Mouse (Mus musculus): Measurements from ENCODE around the gene Prss43.
A peak's percentile ranks its signal among the peaks of the same experiment; 100 is the strongest.
"Not testable (repeated sequence)": the region's sequence is repeated elsewhere in the genome, so short reads cannot be mapped to it uniquely, and the experiment has no call there.

Prss43 gene

DNA sequence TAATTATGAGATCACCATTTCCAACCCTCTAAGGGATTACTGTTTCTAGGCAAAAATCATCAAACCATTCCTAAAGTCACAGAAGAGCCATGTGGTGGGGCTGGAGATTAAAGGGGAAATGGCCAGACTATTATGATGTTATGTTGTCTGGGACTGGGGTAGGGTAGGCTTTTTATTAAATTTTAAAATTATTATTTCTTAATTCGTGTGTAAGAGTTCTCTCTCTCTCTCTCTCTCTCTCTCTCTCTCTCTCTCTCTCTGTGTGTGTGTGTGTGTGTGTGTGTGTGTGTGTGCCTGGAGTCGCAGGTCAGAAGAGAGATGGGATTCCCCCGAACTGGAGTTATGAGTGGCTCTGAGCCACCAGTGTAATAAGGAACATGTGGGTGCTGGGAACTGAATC lies at the start of gene Prss43:
TSS of gene Prss43 (plus strand) at position 301 of the 400 bp plus-strand sequence.
- no peak for DNase-seq (ENCODE audit: low spot score)

DNA sequence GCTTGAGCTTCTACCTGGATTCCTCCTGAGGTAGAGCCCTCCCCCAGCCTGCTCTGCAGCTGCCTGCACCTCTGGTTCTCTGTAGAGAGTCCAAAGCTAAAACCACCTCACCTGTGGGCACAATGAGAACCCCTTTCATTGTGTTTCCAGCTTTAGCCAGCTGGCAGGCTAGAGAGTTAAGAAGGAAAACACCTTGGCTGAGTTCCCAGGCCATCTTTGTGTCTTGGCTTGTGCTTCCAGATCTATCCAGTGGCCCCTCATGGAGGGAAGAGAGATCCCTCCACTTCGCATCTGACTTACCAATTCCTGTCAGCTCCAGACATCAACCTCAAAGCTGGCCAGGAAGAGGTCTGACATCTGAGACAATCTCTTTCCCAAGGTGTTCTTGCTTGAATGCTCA lies 48.4 kb upstream of the Prss43 start:
- DNase-seq (ENCODE audit: low spot score) = no peak

DNA sequence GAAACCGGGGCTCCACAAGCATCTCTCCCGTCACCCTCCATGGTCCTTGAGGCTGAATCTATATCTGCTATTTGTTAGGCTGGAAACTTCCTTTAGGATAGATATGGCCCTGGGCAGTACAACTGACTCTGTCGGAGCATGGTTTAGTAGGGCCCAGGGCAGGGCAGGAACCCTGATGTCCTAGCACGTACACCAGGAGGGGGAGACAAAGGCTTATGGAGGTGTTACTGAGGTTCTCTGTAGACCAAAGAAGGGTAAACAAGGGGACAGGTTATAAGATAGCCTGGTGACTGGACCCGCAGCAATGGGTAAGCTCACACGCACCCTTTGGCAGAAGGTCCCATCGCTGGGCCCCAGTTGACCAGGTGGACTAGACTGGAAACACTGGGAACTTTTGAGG lies 47.9 kb upstream of the Prss43 start:
- DNase-seq (ENCODE audit: low spot score) = no peak

DNA sequence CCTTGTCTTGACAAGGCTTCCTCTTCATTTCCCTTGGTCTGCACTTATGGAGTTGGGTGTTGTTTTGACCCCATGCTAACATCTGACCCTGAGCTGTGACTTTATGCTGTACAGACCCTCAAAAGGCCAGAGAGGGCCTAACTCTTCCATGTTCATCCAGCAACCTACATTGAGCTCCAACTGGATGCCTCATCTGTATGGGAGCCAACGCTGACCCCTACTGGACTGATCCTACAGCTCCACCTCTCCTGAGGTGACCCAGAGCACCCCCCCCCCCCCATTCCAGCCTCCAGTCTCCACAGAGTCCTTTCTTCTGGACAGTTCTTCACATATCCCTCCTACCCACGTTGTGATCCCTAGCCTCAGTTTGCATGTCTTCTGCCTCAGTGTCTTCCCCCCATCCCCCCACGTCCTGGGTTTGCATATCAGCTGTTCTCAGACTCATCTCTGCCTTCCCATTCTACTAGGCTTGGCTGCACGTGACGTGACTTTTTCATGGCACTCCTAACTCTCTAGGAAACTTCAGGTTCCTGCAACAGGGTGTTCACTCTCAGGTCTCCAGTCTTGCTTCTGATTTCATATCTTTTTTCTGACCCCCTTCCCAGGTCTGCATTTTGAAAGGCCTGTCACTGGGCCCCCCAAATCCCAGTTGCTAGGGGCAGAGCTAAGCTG lies 47.1 kb upstream of the Prss43 start:
- no peak for DNase-seq (ENCODE audit: low spot score)

DNA sequence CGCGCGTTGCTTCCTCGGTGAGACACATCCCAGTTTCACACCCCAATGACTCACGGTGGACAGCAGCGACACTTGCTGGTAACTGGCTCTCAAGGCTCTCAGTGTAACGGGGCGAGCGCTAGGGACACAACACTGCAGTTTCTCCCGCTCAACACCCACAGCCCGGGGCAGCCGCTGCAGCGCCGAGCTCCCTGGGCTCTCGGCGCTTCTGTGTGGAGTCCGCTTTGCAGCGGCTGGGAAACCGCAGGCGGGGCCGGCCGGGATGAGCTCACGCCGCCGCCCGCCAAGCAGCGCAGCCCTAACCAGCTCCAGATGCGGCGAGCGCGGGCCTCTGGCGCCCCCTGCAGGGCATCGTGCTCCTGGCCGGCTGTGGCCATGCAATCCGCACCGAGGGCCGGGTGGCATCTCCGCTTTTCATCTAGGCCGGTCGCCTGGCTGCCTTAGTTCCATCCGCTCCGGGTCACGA lies 45.2 kb upstream of the Prss43 start:
- peak; percentile 79 for DNase-seq (ENCODE audit: low spot score)

DNA sequence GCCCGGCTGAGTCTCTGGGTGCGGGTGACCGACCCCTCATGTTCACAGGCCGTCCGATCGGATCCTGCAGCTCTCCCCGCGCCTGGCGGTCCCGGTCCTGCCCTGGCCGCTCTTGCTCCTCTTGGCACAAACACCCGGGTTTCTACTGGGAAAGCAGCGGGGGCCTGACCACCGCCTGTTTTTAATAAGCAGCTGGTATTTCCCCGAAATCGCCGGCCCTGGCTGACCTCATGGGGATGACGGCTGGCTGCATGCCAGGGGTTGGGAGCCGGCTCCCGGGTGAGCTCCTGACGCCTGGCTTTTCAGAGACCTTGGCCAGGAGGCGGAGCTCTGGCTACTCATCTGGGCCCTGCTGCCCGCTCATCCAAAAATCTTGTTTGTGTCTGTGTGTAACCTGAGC lies 44.8 kb upstream of the Prss43 start:
- DNase-seq (ENCODE audit: low spot score) = peak; percentile 53

DNA sequence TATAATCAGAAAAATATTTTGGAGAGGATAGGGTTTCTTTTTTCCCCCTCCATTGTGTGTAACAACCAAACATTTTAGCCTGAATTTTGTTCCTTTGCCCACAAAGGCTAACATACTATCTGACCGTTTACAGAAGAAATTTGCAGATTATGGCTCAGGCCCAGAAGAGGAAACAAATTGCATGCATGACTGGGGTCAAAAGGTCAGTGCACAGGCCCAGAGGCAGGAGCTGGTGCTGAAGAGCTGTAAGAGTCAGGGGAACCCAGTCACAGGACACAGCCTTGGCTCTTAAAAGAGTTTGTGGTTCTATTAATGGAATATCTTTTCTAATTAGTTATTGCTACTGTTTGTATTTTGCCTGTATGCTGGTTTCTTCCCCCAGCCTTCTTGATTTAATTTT lies 42.9 kb upstream of the Prss43 start:
- DNase-seq (ENCODE audit: low spot score) = no peak

DNA sequence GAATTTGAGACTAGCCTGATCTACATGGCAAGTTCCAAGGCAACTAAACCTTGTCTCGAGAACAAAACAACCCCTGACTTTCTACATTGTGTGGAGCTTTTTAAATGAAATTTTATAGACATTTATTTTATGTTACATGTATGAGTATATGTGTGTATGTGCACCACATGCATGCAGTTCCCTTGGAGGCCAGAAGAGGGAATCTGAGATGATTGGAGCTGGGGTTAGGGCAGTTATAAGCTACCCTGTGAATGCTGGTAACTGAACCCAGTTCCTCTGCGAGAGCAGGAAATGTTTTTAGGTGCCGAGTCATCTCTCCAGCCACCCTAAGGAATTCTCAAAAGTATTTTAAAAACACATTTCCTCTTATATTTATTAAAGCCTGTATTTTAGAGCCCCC lies 38.3 kb upstream of the Prss43 start:
- no peak for DNase-seq (ENCODE audit: low spot score)

DNA sequence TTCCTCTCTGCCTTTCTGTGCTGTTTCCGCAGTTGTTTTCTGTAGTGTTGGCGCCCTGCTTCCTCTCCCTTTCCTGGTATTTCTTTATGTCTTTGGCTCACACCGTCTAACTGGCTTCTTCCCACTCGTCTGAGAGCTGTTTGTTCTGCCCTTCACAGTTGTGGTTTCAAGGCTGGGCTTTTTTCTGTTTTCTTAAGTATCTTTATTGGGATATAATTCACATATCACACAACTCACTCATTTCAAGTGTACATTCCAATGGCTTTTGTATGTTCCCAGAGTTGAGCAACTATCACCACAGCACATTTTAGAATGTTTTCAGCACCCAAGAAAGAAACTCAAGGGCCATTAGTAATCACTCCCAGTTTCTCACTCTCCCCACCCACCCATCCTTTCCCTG lies 36.0 kb upstream of the Prss43 start:
- no peak for DNase-seq (ENCODE audit: low spot score)

DNA sequence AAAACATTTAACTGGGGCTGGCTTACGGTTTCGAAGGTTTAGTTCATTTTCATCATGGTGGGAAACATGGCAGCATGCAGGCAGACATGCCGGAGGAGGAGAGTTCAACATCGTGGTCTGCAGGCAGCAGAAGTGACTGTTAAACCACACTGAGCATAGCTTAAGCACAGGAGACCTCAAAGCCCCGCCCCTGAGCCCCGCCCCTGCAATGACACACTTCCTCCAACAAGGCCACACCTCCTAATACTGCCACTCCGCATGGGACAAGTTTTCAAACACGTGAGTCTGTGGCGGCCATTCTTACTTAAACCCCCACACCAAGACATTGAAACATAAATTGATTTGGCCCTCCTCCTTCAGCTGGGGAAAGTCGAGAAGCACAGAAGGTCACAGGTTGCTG lies 29.5 kb upstream of the Prss43 start:
- DNase-seq (ENCODE audit: low spot score) = no peak

DNA sequence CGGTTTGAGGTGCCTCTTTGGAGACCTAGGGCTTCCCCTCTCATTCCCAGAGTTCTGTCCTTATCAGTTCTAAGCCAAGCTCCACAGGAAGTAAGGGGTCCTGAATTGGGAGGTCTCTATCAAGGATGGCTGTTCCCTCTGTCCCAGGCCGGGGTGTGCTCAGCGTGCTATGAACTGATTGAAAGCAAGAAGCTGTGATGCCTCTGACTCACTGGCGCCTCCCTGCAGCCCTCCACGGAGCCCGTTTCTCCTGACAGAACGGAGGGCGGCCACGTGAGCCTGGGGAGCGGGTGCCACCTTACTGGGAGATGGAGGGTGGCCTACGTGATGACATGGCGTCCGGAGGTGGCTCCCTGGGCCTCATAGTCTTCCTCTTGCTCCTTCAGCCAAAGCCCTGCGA lies 28.6 kb upstream of the Prss43 start, which contains the start of gene Prss42:
TSS of gene Prss42 (plus strand) at position 301 of the 400 bp plus-strand sequence.
- DNase-seq (ENCODE audit: low spot score) = no peak

DNA sequence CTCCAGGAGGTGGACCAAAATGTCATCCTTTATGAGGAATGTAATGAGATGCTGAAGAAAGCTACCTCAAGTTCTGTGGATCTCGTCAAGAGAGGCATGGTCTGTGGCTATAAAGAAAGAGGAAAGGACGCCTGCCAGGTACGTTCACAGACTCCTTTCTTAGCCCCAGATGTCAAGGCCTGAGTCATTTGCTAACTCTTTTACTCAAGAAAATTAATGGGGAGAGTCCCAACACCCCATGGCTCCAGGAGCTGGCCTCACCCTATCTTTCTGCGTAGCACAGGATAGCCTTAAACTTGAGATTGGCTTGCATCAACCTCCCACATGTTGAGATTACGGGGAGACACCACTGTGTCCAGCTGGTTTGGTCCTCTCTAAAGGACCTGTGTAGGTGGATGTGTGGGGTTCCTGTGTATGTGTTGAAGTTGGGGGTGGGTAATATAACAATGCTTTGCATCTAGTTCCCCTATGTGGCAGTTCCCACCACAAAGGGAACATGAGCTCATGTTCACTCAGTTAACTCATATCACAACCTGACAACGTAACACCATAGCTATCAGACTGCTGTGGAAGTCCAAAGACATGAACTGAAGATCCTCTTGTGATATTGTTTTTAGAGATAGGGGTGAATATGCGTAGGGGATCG lies 25.5 kb upstream of the Prss43 start:
- no peak for DNase-seq (ENCODE audit: low spot score)

DNA sequence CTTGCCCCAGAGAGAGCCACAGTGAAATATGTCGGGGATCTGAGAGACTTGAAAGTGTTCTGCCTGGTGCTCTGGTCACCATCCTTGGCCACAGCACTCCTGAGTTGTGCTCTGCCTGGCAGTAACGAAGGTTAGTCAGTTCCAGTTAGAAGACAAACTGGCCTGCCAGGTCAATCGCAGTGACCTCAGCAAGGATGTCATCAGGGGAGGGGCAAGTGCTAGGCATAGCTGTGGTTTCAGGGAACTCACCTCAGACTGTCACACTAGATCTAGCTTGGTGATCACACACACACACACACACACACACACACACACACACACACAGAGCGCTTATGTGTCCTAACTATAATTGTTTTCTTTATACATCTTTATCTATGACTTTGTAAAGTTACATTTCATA lies 23.2 kb upstream of the Prss43 start:
- DNase-seq (ENCODE audit: low spot score) = no peak

DNA sequence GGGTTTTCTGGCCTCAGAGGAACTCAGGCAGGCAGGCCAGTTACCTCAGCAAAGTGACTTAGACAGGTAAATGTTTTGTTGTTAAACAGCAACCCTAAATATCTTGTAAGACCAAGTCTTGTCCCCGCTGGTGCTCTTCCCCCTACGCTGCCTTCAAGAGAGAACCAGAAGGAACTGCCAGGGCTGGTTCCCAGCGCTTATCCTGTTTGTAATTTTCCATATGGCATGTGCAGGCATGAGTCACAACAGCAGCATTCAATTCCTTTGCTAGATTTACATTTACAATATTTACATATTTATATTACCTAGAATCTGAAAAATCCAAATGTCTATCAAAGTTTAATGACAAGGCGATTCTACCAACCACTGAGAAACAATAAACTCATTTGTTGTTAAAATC lies 16.4 kb upstream of the Prss43 start:
- DNase-seq (ENCODE audit: low spot score) = no peak

DNA sequence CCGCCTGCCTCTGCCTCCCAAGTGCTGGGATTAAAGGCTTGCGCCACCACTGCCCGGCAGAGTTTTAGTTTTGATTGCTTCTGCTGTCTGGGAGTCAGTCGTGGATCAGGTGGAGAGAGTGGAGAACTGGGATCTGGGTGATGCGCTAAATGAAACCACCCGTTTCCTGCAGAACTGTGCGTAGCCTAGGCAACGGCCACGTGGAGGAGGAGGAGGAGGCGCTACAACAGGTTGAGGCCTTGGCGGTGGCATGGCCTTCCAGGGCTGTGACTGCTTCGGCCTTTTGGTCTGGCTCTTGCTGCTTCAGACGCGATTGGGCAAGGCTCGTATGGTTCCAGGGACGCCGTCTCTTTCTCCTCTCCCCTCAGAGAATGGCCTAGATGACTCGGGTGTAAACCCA lies 12.7 kb upstream of the Prss43 start, which contains the start of gene Prss44:
TSS of gene Prss44 (plus strand) at position 206 of the 400 bp plus-strand sequence.
- DNase-seq (ENCODE audit: low spot score) = no peak

DNA sequence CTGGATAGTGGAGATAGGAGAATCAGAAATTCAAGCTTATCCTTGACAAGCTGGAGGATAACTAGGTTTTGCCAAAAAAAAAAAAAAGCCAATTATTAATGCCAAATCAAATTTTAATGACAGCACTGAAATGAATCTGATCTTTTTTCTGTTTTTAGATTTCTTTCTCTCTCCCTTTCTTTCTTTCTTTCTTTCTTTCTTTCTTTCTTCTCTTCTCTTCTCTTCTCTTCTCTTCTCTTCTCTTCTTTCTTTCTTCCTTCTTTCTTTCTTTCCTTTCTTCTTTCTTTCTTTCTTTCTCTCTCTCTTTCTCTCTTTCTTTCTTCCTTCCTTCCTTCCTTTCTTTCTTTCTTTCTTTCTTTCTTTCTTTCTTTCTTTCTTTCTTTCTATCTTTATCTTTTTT lies 5.9 kb upstream of the Prss43 start:
- not testable (repeated sequence) for DNase-seq (ENCODE audit: low spot score)

DNA sequence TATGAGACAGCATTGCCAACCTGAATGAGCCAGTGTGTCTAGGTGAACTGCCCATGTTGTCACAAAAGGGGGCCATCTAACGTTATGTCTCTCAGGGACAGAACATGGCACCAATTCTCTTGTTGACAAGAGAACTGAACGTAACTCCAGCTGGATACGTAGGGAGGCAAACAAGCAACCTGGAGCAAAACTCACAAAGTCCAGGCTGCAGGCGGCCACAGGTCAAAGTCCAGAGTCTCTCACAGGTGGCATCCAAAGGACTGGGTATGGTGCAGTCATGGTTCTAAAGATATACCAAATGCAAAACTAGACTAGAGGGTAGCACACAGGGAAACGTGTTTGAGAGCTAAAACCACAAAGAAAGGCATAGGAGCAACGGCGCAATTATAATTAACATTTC lies 5.1 kb upstream of the Prss43 start:
- DNase-seq (ENCODE audit: low spot score) = no peak

DNA sequence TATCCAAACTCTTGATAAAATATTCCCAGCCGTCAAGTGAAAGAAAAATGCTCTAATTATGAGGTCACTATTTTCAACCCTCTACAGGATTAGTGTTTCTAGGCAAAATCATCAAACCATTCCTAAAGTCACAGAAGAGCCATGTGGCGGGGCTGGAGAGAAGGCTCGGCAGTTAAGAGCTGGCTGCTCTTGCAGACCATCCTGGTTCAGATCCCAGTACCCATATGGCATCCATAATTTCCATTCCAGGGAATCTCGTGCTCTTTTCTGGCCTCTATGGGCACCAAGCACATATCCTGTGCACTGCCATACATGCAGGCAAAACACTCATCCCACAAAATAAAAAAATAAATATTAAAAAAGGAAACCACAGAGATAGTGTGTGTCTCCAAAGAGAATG lies 1.1 kb upstream of the Prss43 start:
- no peak for DNase-seq (ENCODE audit: low spot score)

DNA sequence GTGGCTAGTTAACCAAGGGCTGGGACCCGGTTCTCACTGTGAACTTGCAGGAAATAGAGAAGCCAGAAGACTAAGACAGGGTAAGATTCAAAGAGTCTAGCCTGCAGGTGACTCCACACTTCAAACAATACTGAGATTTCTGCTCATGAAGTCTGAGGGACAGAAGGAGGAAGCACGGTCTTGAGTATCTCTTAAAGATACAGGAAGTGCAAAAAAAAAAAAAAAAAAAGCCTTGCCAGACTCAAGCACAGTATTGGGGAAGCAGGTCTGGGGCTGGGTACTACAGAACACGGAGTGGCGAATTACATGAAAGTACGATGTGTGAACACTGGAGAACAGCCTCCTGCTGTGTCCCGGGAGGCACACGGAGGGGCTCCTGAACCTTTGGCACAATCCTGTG lies 658 bp upstream of the Prss43 start:
- DNase-seq (ENCODE audit: low spot score) = no peak

DNA sequence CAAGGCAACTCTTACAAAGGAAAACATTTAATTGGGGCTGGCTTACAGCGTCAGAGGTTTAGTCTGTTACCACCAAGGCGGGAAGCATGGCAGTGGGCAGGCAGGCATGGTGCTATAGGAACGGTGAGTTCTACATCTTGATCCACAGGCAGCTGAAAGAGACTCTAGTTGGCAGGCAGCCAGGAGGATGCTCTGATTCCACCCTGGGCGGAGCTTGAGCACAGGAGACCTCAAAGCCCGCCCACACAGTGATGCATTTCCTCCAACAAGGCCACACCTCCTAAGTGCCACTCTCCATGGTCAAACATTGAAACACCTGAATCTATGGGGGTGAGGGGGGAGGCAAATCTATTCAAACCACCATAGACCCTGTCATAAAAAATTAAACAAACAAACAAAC lies 6.5 kb downstream of the Prss43 start:
- DNase-seq (ENCODE audit: low spot score) = no peak

DNA sequence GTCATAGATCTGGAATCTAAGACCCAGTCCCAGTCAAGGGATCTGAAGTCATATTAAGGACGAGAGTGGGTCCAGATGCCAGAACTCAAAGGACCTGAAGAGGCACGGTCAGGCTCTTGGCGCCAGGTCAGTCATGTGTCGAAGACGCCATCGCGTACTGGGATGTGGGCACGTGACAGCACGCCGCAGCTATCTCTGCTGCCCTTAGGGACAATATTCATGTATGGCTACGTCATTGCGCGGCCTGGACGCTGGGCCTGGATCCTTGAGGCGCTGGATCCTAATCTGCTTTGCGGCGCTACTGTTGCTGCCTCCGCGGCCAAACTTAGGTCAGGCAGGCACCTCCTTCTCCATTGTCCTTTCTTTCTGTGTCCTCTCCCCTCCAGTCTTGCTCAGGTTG lies 7.9 kb downstream of the Prss43 start, which contains the start of gene Prss45:
TSS of gene Prss45 (plus strand) at position 178 of the 400 bp plus-strand sequence.
- DNase-seq (ENCODE audit: low spot score) = no peak

DNA sequence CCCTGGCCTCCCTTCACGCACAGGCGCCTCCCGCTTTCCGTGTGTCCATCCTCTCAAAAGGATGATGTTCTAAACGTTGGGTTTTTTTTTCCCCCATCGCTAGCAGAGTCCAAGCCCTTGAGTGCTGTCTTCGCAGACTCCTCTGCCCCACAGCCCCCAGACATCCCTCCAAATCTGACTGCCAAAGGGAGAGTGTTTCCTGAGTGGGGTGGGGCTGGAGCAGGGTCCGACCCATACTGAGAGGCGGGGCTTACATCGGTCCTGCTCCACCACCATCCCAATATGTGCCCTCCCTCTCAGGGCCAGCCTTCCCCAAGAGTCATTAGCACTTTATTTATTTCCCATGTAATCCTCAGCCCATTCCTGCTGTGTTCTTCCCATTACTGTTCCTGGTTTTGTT lies 8.5 kb downstream of the Prss43 start:
- DNase-seq (ENCODE audit: low spot score) = no peak

DNA sequence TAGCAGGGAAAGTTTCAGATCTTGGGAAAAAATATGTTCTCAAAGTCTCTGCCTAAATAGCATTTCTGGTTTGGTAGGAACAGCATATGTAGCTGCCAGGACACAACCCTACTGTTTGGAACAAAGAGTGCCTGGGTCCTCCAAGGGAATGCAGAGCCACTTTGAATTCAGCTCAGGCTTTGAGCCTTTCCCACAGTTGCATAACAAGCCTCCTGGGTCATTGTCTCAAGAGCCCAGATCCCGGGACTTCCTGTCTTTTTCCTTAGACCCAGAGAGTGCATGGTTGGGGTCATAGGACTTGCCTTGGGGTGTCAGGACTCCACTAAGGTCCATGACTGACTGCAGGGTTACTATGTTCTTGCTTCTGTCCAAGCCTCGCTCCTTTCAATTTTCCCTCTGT lies 9.6 kb downstream of the Prss43 start:
- DNase-seq (ENCODE audit: low spot score) = no peak

DNA sequence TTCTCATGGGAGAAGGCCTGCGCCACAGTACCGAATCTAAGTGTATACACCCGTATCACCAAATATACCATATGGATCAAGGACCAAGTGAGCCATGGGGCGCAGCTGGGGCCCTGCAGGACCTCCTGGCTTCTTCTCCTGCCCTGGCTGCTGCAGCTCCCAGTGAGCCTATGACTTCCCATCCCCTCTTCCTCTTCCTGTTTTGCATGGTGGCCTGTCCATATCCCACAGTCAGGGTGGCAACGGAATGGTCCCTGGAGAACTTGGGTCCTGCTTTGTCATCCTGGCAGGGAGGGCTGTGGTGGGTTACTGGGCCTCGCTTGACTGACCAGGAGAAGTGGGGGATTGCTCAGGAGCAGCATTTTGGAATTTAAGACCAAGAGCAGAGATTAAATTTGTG lies 14.4 kb downstream of the Prss43 start:
- no peak for DNase-seq (ENCODE audit: low spot score)

All from urinary bladder, postnatal 10 days (tissue).